Mouse (Mus musculus): ENCODE measurements around the gene Pi16. TPM values are rescaled to one million over a fixed set of nuclear protein-coding genes. Genes with fewer than 3 reads are reported as not detected.

Pi16 gene
- total and polyA plus RNA-seq, 2 experiments from 2014 or later = 2.0 to 5.7 TPM

GRCm38 (mm10) chr17:29280422-29280821 is 37.1 kb upstream of the Pi16 start:
- Histone ChIP-seq H3K9ac (no peak overlapping the region), H3K4me1 (ENCODE audit: insufficient read depth) (no peaks in the 10 kb centered on the region), H3K36me3 (ENCODE audit: insufficient read depth) (peaks cover 38% of the 10 kb centered on the region; the same call in 1 of the 2 replicates), H3K27ac (ENCODE audit: low read depth, low read length) (no peak overlapping the region), H3K9me3 (ENCODE audit: low read length) (no peaks in the 10 kb centered on the region), H3K4me2 (ENCODE audit: low read depth) (no peak overlapping the region), H3K27me3 (ENCODE audit: insufficient read depth, low read length) (no peaks in the 10 kb centered on the region), H3K4me3 (ENCODE audit: low read depth, low read length) (no peak overlapping the region)
- TF ChIP-seq CTCF (IDR thresholded peaks at IDR 0.05; ENCODE audit: low read depth) = no peak
- WGBS = 92% methylated on average over 5 of the region's 5 CpGs
- no peak for ATAC-seq
- DNase-seq = no peak

GRCm38 (mm10) chr17:29281541-29281940 is 35.9 kb upstream of the Pi16 start:
- H3K27ac ChIP-seq (ENCODE audit: low read depth, low read length) = no peak overlapping the region
- no peaks in the 10 kb centered on the region for H3K9me3 ChIP-seq (ENCODE audit: low read length)
- ATAC-seq = no peak
- no peak overlapping the region for H3K9ac ChIP-seq
- peaks cover 40% of the 10 kb centered on the region for H3K36me3 ChIP-seq (ENCODE audit: insufficient read depth)
- H3K4me2 ChIP-seq (ENCODE audit: low read depth) = no peak overlapping the region
- no peaks in the 10 kb centered on the region for H3K4me1 ChIP-seq (ENCODE audit: insufficient read depth)
- H3K27me3 ChIP-seq (ENCODE audit: insufficient read depth, low read length) = no peaks in the 10 kb centered on the region
- no peak overlapping the region for H3K4me3 ChIP-seq (ENCODE audit: low read depth, low read length)
- WGBS = 64% methylated on average over 5 of the region's 5 CpGs
- DNase-seq = no peak
- no peak for TF ChIP-seq CTCF (IDR thresholded peaks at IDR 0.05; ENCODE audit: low read depth)

- Histone ChIP-seq H3K4me1 (ENCODE audit: insufficient read depth) (no peaks in the 10 kb centered on the region), H3K9me3 (ENCODE audit: low read length) (no peaks in the 10 kb centered on the region), H3K27me3 (ENCODE audit: insufficient read depth, low read length) (no peaks in the 10 kb centered on the region), H3K27ac (ENCODE audit: low read depth, low read length) (0 out of 2 replicates have a peak overlapping the region, but pooled peaks have one; percentile 10), H3K4me2 (ENCODE audit: low read depth) (no peak overlapping the region), H3K4me3 (ENCODE audit: low read depth, low read length) (no peak overlapping the region), H3K9ac (no peak overlapping the region), H3K36me3 (ENCODE audit: insufficient read depth) (peaks cover 42% of the 10 kb centered on the region)
- WGBS = 20% methylated on average over 21 of the region's 21 CpGs
- TF ChIP-seq CTCF (IDR thresholded peaks at IDR 0.05; ENCODE audit: low read depth) = no peak
- ATAC-seq (peak; percentile 82), DNase-seq (peak; percentile 45)
These were observed 35.1 kb upstream of the Pi16 start for GRCm38 (mm10) chr17:29282216-29282952.

- Histone ChIP-seq H3K4me2 (ENCODE audit: low read depth) (no peak overlapping the region), H3K36me3 (ENCODE audit: insufficient read depth) (peaks cover 48% of the 10 kb centered on the region), H3K9me3 (ENCODE audit: low read length) (no peaks in the 10 kb centered on the region), H3K27ac (ENCODE audit: low read depth, low read length) (no peak overlapping the region), H3K9ac (no peak overlapping the region), H3K4me1 (ENCODE audit: insufficient read depth) (no peaks in the 10 kb centered on the region), H3K27me3 (ENCODE audit: insufficient read depth, low read length) (no peaks in the 10 kb centered on the region), H3K4me3 (ENCODE audit: low read depth, low read length) (no peak overlapping the region)
- TF ChIP-seq CTCF (IDR thresholded peaks at IDR 0.05; ENCODE audit: low read depth) = no peak
- DNase-seq (no peak), ATAC-seq (no peak)
- 86% methylated on average over 7 of the region's 7 CpGs for WGBS
These were observed 25.7 kb upstream of the Pi16 start for GRCm38 (mm10) chr17:29291793-29292192.

DNA sequence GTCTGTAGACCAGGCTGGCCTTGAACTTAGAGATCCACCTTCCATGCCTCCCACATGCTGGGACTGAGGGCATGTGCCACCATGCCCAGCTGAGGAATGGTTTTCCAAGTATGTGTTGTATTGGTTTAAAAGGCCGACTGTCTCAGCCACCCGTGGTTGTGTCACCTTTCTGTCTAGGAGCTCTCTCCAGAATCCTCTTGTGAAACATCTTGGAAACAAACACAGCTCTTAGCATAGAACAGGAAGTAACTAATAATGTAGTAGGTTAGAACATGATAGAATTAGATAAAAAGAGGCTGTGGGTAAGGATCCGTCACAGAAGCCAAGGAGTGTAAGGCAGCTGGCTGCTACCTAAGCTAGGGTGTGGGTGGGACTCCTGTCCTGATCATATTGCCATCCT is 24.5 kb upstream of the Pi16 start:
- H3K9ac ChIP-seq = no peak overlapping the region
- no peak overlapping the region for H3K27ac ChIP-seq (ENCODE audit: low read depth, low read length)
- 94% methylated on average over 3 of the region's 3 CpGs for WGBS
- H3K9me3 ChIP-seq (ENCODE audit: low read length) = no peaks in the 10 kb centered on the region
- H3K4me1 ChIP-seq (ENCODE audit: insufficient read depth) = no peaks in the 10 kb centered on the region
- peaks cover 54% of the 10 kb centered on the region for H3K36me3 ChIP-seq (ENCODE audit: insufficient read depth)
- no peak for TF ChIP-seq CTCF (IDR thresholded peaks at IDR 0.05; ENCODE audit: low read depth)
- ATAC-seq (no peak), DNase-seq (no peak)
- H3K27me3 ChIP-seq (ENCODE audit: insufficient read depth, low read length) = no peaks in the 10 kb centered on the region
- no peak overlapping the region for H3K4me2 ChIP-seq (ENCODE audit: low read depth)
- no peak overlapping the region for H3K4me3 ChIP-seq (ENCODE audit: low read depth, low read length)

DNA sequence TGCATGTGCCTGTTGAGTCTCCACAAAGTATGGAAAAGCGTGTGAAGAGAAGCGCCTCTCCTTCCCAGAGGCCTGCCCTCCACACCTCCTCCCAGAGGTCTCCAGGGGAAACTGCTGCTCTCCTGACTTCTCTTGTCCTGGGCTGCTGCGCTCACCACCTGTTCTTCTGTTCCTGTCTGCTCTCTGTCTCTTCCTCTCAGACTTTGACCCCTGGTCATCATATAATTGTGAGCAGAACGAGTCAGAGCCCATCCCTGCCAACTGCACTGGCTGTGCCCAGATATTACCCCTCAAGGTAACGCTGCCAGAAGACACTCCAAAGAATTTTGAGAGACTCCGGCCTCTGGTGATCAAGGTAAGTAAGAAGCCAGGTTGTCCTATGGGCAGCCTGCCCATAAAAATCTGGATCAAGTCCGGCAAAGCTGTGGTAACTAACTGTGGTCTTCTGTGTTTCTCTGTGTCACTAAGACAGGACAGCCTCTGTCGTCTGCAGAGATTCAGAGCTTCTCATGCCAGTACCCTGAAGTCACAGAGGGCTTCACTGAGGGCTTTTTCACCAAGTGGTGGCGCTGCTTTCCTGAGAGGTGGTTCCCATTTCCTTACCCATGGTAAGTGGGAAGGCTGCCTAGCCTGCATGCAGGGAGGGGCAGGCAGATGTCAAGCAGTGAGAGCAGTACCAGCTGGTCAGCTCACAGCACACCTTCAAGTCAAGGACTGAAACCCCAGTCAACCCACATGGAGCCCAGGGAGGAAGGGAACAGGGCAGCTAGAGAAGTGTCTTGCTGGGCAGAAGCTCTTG is 23.5 kb upstream of the Pi16 start:
- WGBS = 84% methylated on average over 9 of the region's 9 CpGs
- no peak for TF ChIP-seq CTCF (IDR thresholded peaks at IDR 0.05; ENCODE audit: low read depth)
- peaks cover 57% of the 10 kb centered on the region for H3K36me3 ChIP-seq (ENCODE audit: insufficient read depth)

DNA sequence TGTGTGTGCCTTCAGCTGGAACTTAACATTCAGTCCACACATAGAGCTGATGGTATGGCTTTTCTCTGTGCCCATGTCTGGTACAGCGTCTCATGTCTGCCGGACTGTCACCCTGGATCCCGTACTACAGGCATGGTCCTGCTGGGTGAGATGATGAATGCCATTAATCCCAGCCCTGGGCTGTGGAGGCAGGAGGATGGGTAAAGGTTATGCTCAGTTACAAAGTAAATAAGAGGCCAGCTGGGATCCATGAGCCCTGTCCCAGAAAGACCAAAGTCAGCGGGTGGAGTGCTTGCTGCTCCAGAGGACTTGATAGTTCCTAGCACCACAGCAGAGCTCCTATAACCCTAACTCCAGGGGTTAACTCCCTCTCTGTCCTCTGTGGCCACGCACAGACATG is 21.6 kb upstream of the Pi16 start:
- Histone ChIP-seq H3K36me3 (ENCODE audit: insufficient read depth) (peaks cover 66% of the 10 kb centered on the region), H3K9ac (no peak overlapping the region)
- no peak for ATAC-seq

More for the DNA sequence above, 23.5 kb upstream of the Pi16 start:
- Histone ChIP-seq H3K4me3 (ENCODE audit: low read depth, low read length) (no peak overlapping the region), H3K4me2 (ENCODE audit: low read depth) (no peak overlapping the region), H3K9ac (no peak overlapping the region), H3K27me3 (ENCODE audit: insufficient read depth, low read length) (no peaks in the 10 kb centered on the region), H3K9me3 (ENCODE audit: low read length) (no peaks in the 10 kb centered on the region), H3K4me1 (ENCODE audit: insufficient read depth) (no peaks in the 10 kb centered on the region), H3K27ac (ENCODE audit: low read depth, low read length) (no peak overlapping the region)
- DNase-seq = no peak
- ATAC-seq = no peak

More for the DNA sequence above, 21.6 kb upstream of the Pi16 start:
- no peak overlapping the region for H3K27ac ChIP-seq (ENCODE audit: low read depth, low read length)
- H3K4me2 ChIP-seq (ENCODE audit: low read depth) = no peak overlapping the region
- no peaks in the 10 kb centered on the region for H3K9me3 ChIP-seq (ENCODE audit: low read length)
- DNase-seq = no peak
- 89% methylated on average over 5 of the region's 5 CpGs for WGBS
- H3K4me3 ChIP-seq (ENCODE audit: low read depth, low read length) = no peak overlapping the region
- no peak for TF ChIP-seq CTCF (IDR thresholded peaks at IDR 0.05; ENCODE audit: low read depth)
- H3K27me3 ChIP-seq (ENCODE audit: insufficient read depth, low read length) = no peaks in the 10 kb centered on the region
- no peaks in the 10 kb centered on the region for H3K4me1 ChIP-seq (ENCODE audit: insufficient read depth)
